Mouse (Mus musculus): Measurements from ENCODE around the gene Tspan9.

GRCm38 (mm10) chr6:128089770-128090702 is 53.4 kb downstream of the Tspan9 start:
- TF ChIP-seq CTCF (IDR thresholded peaks at IDR 0.05; ENCODE audit: low read depth), result no peak
- TF ChIP-seq EP300 (IDR thresholded peaks at IDR 0.05; ENCODE audit: low read depth), result no peak
